Mouse (Mus musculus) heart, postnatal 4 days (tissue): ENCODE data around the gene Ret. TPM values are rescaled to one million over a fixed set of nuclear protein-coding genes. Genes with fewer than 3 reads are reported as not detected.

Experiments
- DNase-seq: peaks from one replicate; pipeline ENCODE4 v3.0.0; 2021
- total RNA-seq, 2 experiments: library from RNA; stranded (reverse); gene quantifications; 2 replicates each; pipeline ENCODE4 v1.2.3; 2021

The Ret gene
- total RNA-seq, 2 experiments from 2014 or later = 4.2 to 5.6 TPM

DNA sequence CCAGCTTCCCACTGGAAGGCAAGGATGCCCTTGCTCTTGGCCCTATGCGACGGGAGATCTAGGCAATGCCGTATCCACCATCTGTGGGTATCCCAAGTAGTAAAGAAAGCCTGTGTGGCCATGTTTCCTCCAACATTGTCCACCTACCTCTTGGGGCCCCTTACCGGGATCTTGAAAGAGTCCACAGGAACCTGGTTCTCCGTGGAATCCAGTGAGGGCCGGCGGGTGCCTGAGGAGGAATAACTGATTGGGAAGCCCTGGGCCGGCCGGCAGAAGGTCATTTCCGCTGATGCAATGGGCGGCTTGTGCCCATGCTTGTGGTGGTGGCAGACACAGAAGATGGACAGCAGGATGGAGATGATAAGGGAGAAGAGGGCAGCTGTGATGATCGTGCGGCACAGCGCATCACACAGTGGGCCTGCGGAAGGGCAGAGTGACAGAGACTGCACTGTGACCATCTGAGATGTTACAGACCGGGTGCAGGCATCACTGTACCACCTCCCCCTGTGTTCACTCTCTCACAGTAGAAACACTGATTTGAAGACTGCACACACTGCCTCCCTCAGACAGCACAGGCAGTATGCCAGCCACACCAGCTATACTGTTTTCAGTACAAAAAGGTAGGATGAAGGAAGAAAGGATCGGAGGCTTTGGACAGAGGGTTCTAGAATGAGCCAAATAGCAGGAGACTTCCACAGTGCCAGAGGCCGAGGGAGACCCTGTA, 24.1 kb downstream of the Ret start:
- DNase-seq = no peak

DNA sequence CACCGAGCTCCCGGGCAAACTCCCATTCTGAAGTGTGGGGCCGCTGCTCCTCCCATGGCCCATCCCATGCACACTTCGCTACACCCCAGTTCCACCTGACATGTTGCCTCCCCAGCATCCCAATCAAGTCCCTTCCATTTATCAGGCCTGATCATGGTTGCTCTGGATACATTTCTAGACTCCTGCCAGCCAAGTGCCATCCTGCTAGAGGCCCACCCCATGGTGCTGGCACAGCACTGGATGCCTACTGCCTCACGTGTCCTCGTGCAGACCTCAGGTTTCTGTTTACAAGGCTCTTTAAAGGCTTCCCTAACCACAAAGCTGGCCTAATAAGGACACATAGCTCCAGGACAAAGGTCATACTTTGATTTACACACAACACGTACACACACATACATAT, 26.1 kb downstream of the Ret start:
- DNase-seq = no peak

GRCm38 (mm10) chr6:118168106-118168505, 29.4 kb downstream of the Ret start:
- no peak for DNase-seq

GRCm38 (mm10) chr6:118167013-118167412, 30.5 kb downstream of the Ret start:
- DNase-seq = no peak

- DNase-seq = no peak
These were observed 32.0 kb downstream of the Ret start for GRCm38 (mm10) chr6:118165516-118165915.

GRCm38 (mm10) chr6:118164691-118165090, 32.8 kb downstream of the Ret start:
- no peak for DNase-seq

- DNase-seq = no peak
These were observed 34.4 kb downstream of the Ret start for GRCm38 (mm10) chr6:118163086-118163485.

- no peak for DNase-seq
These were observed 34.9 kb downstream of the Ret start for GRCm38 (mm10) chr6:118162457-118163082.

DNA sequence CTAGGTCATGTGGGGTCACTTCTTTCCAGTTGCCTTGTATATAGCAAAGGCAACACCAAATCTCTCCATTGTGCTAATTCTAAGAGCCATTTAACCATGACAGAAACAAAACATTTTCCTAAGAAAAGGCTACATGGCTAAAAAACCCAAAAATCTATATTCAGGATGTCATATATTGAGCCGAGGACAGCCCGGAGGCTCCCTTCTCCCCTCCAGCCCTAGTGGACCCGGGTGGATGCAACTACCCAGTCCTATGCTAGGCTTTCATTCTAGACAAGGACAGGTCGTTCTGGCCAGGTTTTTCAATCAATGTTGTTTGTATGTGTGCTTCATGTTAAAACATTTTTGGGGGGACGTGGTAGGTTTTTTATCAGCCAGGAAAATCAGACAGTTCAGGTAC, 44.4 kb downstream of the Ret start:
- no peak for DNase-seq

- no peak for DNase-seq
These were observed 46.5 kb downstream of the Ret start for GRCm38 (mm10) chr6:118150988-118151387.

DNA sequence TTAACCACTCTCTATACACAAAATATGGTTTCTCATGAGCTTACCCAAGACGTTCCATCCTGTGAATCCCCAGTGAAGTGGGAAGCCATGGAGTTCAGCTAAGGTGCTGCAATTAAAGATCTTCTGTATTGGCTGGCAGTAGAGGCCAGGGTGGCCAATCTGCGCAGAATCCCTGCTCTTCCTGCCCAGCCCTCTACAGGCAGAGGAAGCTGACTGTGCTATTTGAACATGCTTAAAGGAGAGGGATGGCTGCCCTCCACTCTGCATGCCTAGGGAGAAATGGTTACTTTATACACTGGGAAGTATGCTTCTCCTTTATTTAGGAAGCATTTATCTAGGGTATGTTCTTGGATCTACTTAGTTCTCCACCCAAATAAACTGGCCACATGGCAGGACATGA, 47.0 kb downstream of the Ret start:
- no peak for DNase-seq

GRCm38 (mm10) chr6:118150128-118150527, 47.4 kb downstream of the Ret start:
- no peak for DNase-seq

GRCm38 (mm10) chr6:118140961-118141360, 56.6 kb downstream of the Ret start:
- no peak for DNase-seq

DNA sequence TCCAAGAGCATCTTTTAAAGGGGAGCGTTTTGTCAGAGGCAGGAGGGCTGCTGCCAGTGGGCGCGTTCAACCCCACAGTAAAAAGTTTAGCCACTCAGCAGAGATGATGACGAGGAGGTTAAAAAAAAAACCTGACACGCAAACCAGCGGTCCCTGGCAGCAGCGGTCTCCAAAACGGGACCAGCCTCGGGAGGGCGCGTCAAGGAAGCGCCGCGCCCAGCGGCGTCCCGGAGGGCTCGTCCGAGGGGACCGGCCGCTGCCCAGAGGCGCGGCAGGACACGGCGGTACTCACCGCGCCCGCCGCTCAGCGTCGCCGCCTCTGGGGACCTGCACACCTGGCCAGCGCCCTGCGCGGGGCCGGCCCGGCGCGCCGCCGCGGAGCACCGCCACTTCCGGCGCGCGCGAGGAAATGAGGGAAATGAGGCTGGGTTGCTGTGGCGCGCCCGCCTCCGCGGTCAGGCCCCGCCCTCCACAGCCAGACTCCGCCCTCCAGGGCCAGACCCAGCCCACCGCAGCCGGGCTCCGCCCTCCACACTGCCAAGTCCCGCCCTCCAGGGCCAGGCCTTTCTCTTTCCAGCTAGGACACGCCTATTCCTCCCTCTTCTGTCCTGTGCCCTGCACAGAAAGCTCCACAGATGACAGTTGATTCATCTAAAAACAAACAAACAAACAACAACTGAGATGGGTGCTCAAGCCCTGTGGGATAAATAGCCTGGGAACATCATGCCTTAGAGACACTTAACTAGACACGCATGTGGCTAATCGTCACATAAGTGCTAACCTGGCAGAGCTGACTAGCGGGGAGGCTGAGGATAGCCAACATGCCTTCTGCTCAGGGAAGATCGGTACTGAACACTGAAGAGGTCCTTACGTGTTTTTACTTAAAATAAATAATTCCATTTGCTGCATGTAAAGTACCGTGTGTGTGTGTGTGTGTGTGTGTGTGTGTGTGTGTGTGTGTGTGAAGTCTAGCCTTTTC, 58.5 kb downstream of the Ret start, which contains the start of gene Csgalnact2:
TSS of gene Csgalnact2 (minus strand) at position 410 of the 979 bp plus-strand sequence.
- DNase-seq = peak; percentile 98

- no peak for DNase-seq
These were observed 60.4 kb downstream of the Ret start for GRCm38 (mm10) chr6:118137148-118137547.

GRCm38 (mm10) chr6:118134461-118134860, 63.1 kb downstream of the Ret start:
- no peak for DNase-seq

GRCm38 (mm10) chr6:118130022-118130421, 67.5 kb downstream of the Ret start:
- no peak for DNase-seq

- no peak for DNase-seq
These were observed 69.6 kb downstream of the Ret start for GRCm38 (mm10) chr6:118127827-118128487.

GRCm38 (mm10) chr6:118127198-118127597, 70.3 kb downstream of the Ret start:
- no peak for DNase-seq

DNA sequence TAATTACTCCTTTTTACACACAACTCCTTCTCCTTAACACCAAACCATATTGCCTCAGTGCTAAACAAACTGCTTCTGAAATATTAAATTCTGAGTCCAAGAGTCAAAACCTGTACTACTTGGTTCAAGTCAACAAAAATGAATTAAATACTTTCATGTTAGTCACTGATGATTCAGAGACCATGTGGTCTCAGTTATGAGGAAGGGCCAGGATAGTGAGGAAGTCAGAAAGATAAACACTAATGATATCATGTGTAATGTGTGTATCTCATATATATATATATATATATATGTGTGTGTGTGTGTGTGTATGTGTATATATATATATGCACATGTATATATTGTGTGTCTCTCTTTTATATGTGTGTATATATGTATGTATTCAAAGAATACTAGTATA, 70.9 kb downstream of the Ret start:
- DNase-seq = no peak

- DNase-seq = no peak
These were observed 74.8 kb downstream of the Ret start for GRCm38 (mm10) chr6:118122767-118123166.

- no peak for DNase-seq
These were observed 85.7 kb downstream of the Ret start for GRCm38 (mm10) chr6:118111810-118112209.
